Mouse (Mus musculus) CH12.LX (cell line): Measurements from ENCODE around the gene Kxd1. TPM values are rescaled to one million over a fixed set of nuclear protein-coding genes. Genes with fewer than 3 reads are reported as not detected.

Source experiments
- DNase-seq: peaks from one replicate; pipeline ENCODE4 v3.0.0-alpha.2; 2013; ENCODE audit errors: extremely low read depth
- H3K27ac ChIP-seq: 2 replicates; pipeline ENCODE4 v1.5.1; 2012; ENCODE audit warnings: low read depth, mild to moderate bottlenecking, control low read depth, moderate library complexity; ENCODE audit not compliant: insufficient read depth
- H3K27me3 ChIP-seq: replicated peaks from 2 replicates; pipeline ENCODE3; 2012; ENCODE audit warnings: inconsistent platforms
- H3K36me3 ChIP-seq, 2 experiments: replicated peaks in 1 of 2; 2 replicates each; pipeline versions ENCODE3 to v1.6.1; 2012; ENCODE audit warnings: inconsistent platforms in 1 of 2, low read length in 1 of 2, mild to moderate bottlenecking in 1 of 2, mixed read lengths in 1 of 2, moderate library complexity in 1 of 2; ENCODE audit not compliant: control insufficient read depth in 1 of 2, insufficient read depth in 1 of 2
- H3K4me1 ChIP-seq, 2 experiments: 2 replicates each; pipeline ENCODE4 v1.6.1; 2012; ENCODE audit warnings: inconsistent platforms in 1 of 2, moderate library complexity in 1 of 2; ENCODE audit not compliant: insufficient read depth in 2 of 2, control insufficient read depth in 1 of 2
- H3K4me2 ChIP-seq: 2 replicates; pipeline ENCODE4 v1.6.1; 2012; ENCODE audit warnings: low read depth, mild to moderate bottlenecking, control low read depth; ENCODE audit not compliant: poor library complexity, insufficient read depth, severe bottlenecking
- H3K4me3 ChIP-seq, 3 experiments: fragments of 150-350 bp in 1 of 3; sonication (generic) in 1 of 3; replicated peaks in 1 of 3; 2 replicates each; pipeline versions ENCODE3 to v1.5.1; 2011 to 2012; ENCODE audit warnings: low read depth in 2 of 3, low read length in 2 of 3, mild to moderate bottlenecking in 2 of 3, moderate library complexity in 2 of 3, control low read depth in 1 of 3, improper control_type of control experiment in 1 of 3, inconsistent platforms in 1 of 3, mixed read lengths in 1 of 3; ENCODE audit not compliant: poor library complexity in 1 of 3
- H3K79me2 ChIP-seq: replicated peaks from 2 replicates; pipeline ENCODE4 v1.6.1; 2012; ENCODE audit warnings: mild to moderate bottlenecking, moderate library complexity; ENCODE audit not compliant: control insufficient read depth, poor library complexity, insufficient read depth, severe bottlenecking; ENCODE audit errors: extremely low read depth
- H3K9ac ChIP-seq: 2 replicates; pipeline ENCODE4 v1.6.1; 2012; ENCODE audit warnings: low read depth, mild to moderate bottlenecking, control low read depth, moderate library complexity; ENCODE audit not compliant: insufficient read depth
- H3K9me3 ChIP-seq: replicated peaks from 2 replicates; pipeline ENCODE3; 2012; ENCODE audit warnings: low read length, inconsistent platforms, mixed read lengths
- CHD2 ChIP-seq: IDR thresholded peaks from 2 replicates; pipeline ENCODE4 v1.6.1; 2011; ENCODE audit warnings: low read length, improper control_type of control experiment
- CTCF ChIP-seq, 2 experiments: IDR thresholded peaks in 1 of 2; conservative IDR thresholded peaks in 1 of 2; 2 replicates each; pipeline ENCODE4 v1.5.1; 2011 to 2012; ENCODE audit warnings: low read depth in 2 of 2, low read length in 2 of 2, improper control_type of control experiment in 1 of 2, inconsistent platforms in 1 of 2, mild to moderate bottlenecking in 1 of 2, moderate library complexity in 1 of 2
- E2F4 ChIP-seq: IDR thresholded peaks from 2 replicates; pipeline ENCODE4 v1.6.1; 2011; ENCODE audit warnings: low read depth, low read length, improper control_type of control experiment; ENCODE audit not compliant: insufficient replicate concordance
- ELF1 ChIP-seq: IDR thresholded peaks from 2 replicates; pipeline ENCODE4 v1.6.1; 2014; ENCODE audit warnings: low read depth, mild to moderate bottlenecking, inconsistent platforms, low read length, improper control_type of control experiment
- EP300 ChIP-seq: IDR thresholded peaks from 2 replicates; pipeline ENCODE4 v1.6.1; 2011; ENCODE audit warnings: low read length, improper control_type of control experiment
- ETS1 ChIP-seq: conservative IDR thresholded peaks from 2 replicates; pipeline ENCODE4 v1.6.1; 2012; ENCODE audit warnings: low read depth, mild to moderate bottlenecking, inconsistent platforms, low read length, improper control_type of control experiment, moderate library complexity
- GABPA ChIP-seq: IDR thresholded peaks from 2 replicates; pipeline ENCODE4 v1.6.1; 2012; ENCODE audit warnings: low read depth, low read length, improper control_type of control experiment, inconsistent platforms; ENCODE audit not compliant: insufficient replicate concordance
- JUN ChIP-seq: IDR thresholded peaks from 2 replicates; pipeline ENCODE4 v1.6.1; 2011; ENCODE audit warnings: low read depth, mild to moderate bottlenecking, low read length, improper control_type of control experiment, moderate library complexity; ENCODE audit not compliant: insufficient read depth
- MAFK ChIP-seq: IDR thresholded peaks from 2 replicates; pipeline ENCODE4 v1.6.1; 2011; ENCODE audit warnings: low read length, improper control_type of control experiment; ENCODE audit not compliant: insufficient replicate concordance
- MYC ChIP-seq: IDR thresholded peaks from 2 replicates; pipeline ENCODE4 v1.6.1; 2011; ENCODE audit warnings: low read depth, mild to moderate bottlenecking, improper control_type of control experiment, low read length
- NELFE ChIP-seq: IDR thresholded peaks from 2 replicates; pipeline ENCODE4 v1.6.1; 2011; ENCODE audit warnings: low read depth, low read length, improper control_type of control experiment
- NRF1 ChIP-seq: IDR thresholded peaks from 2 replicates; pipeline ENCODE4 v1.6.1; 2014; ENCODE audit warnings: low read depth, mild to moderate bottlenecking, inconsistent platforms, low read length, improper control_type of control experiment, moderate library complexity
- POLR2A ChIP-seq: IDR thresholded peaks from 2 replicates; pipeline ENCODE4 v1.6.1; 2011; ENCODE audit warnings: low read depth, mild to moderate bottlenecking, improper control_type of control experiment, low read length
- TBP ChIP-seq: conservative IDR thresholded peaks from 2 replicates; pipeline ENCODE4 v1.6.1; 2011; ENCODE audit warnings: low read depth, low read length, improper control_type of control experiment
- TCF12 ChIP-seq: IDR thresholded peaks from 2 replicates; pipeline ENCODE4 v1.6.1; 2014; ENCODE audit warnings: low read depth, mild to moderate bottlenecking, inconsistent platforms, low read length, improper control_type of control experiment
- USF2 ChIP-seq: conservative IDR thresholded peaks from 2 replicates; pipeline ENCODE4 v1.6.1; 2011; ENCODE audit warnings: low read depth, low read length, improper control_type of control experiment
- ZKSCAN1 ChIP-seq: IDR thresholded peaks from 2 replicates; pipeline ENCODE4 v1.6.1; 2012; ENCODE audit warnings: low read depth, inconsistent platforms, low read length, improper control_type of control experiment, borderline replicate concordance
- dilution Hi-C: fragments of 300-500 bp; cut with MboI; formaldehyde crosslinking; loops from 2 replicates; pipeline ENCODE4 v1.14.3; 2020; ENCODE audit warnings: low sequenced_read_pairs; ENCODE audit not compliant: extremely low pct_unique_long_range_greater_than_20kb, extremely low pct_ligation_motif_present
- in situ Hi-C: fragments of 300-500 bp; cut with MboI; formaldehyde crosslinking; loops from 3 replicates; pipeline ENCODE4 v1.14.3; 2019; ENCODE audit warnings: low sequenced_read_pairs, low pct_ligation_motif_present, low pct_unique_long_range_greater_than_20kb, mixed read lengths
- polyA plus RNA-seq: library from polyadenylated mRNA; unstranded; fragments of >175 nt; gene quantifications from 2 replicates; pipeline ENCODE4 v1.2.1, GENCODE M21; 2012; ENCODE audit warnings: low read depth; ENCODE audit not compliant: insufficient read length
- total RNA-seq, 2 experiments: library from RNA; depleted of rRNA; stranded (reverse); fragments of 300-350 nt in 1 of 2; fragments of >200 nt in 1 of 2; gene quantifications; 2 replicates each; pipeline ENCODE4 v1.2.3; 2012 to 2014

Kxd1 gene
- total and polyA plus RNA-seq, 3 experiments: 56.6 to 68.0 (median 63.4) TPM

DNA sequence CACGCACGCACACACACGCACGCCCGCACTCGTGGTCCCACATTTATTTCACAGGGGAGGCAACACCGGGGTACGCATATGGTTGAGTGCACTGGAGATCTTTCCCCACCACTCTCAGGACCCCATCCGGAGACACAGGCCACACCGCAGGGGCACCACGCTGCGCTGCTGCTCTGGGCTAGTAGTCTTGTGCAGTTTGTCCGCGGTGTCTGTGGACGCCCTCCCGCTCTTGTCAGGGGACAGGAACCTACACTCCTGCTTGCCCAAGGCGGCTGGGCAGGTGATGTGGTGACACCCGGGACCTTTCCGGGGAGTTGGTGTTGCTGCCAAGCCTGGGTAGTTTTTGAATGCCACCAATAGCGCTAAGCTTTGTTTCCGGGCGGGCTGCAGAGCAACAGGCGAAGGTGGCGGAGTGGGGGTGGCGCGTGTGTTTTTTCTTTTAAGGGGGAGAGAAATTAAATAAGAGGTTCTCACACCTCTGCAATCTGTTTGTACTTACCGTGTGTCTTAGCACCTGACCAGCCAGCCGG lies 33.3 kb downstream of the Kxd1 start:
- in situ Hi-C loops (no loop called here), dilution Hi-C loops (no loop called here)
- H3K36me3 ChIP-seq: no peaks in the 10 kb centered on the region
- peaks cover 2 to 17% of the 10 kb centered on the region in 2 experiments; a peak in 3 of 4 replicates for H3K4me1 ChIP-seq
- H3K9ac ChIP-seq: no peak overlapping the region
- H3K27me3 ChIP-seq: peaks cover 94% of the 10 kb centered on the region
- no peak for TF ChIP-seq CTCF (conservative IDR thresholded peaks at IDR 0.05 in 1 of 2, IDR thresholded peaks at IDR 0.05 in 1 of 2; ENCODE audit: low read depth in 2 of 2, low read length in 2 of 2)
- no peak for TF ChIP-seq USF2
- TF ChIP-seq MAFK: no peak
- H3K27ac ChIP-seq: no peak overlapping the region
- no peaks in the 10 kb centered on the region for H3K9me3 ChIP-seq
- no peak overlapping the region for H3K4me3 ChIP-seq
- no peaks in the 10 kb centered on the region for H3K79me2 ChIP-seq
- H3K4me2 ChIP-seq: no peak overlapping the region
- DNase-seq: no peak

GRCm38 (mm10) chr8:70493692-70494415 lies 33.9 kb downstream of the Kxd1 start:
- Histone ChIP-seq H3K9ac (no peak overlapping the region), H3K36me3 (no peaks in the 10 kb centered on the region), H3K27me3 (peaks cover 95% of the 10 kb centered on the region), H3K27ac (no peak overlapping the region), H3K4me2 (no peak overlapping the region), H3K4me3 (no peak overlapping the region), H3K4me1 (peaks cover 2 to 16% of the 10 kb centered on the region in 2 experiments; a peak in 3 of 4 replicates), H3K9me3 (no peaks in the 10 kb centered on the region), H3K79me2 (no peaks in the 10 kb centered on the region)
- in situ Hi-C loops (no loop called here), dilution Hi-C loops (no loop called here)
- TF ChIP-seq GABPA (no peak), CTCF (conservative IDR thresholded peaks at IDR 0.05 in 1 of 2, IDR thresholded peaks at IDR 0.05 in 1 of 2; ENCODE audit: low read depth in 2 of 2, low read length in 2 of 2) (no peak), MYC (no peak), POLR2A (no peak), EP300 (no peak), ZKSCAN1 (no peak), NRF1 (no peak), ELF1 (no peak), TCF12 (no peak), E2F4 (no peak), ETS1 (no peak), CHD2 (no peak), TBP (no peak), JUN (no peak), NELFE (no peak)
- DNase-seq: no peak
